Mouse (Mus musculus): ENCODE measurements at regions not wholly inside any gene's neighbourhood (a gene's known extent, or its start where the extent isn't known, plus 50 kb on each side); places are given as distances from the start of the nearest gene placed in this dataset.

DNA sequence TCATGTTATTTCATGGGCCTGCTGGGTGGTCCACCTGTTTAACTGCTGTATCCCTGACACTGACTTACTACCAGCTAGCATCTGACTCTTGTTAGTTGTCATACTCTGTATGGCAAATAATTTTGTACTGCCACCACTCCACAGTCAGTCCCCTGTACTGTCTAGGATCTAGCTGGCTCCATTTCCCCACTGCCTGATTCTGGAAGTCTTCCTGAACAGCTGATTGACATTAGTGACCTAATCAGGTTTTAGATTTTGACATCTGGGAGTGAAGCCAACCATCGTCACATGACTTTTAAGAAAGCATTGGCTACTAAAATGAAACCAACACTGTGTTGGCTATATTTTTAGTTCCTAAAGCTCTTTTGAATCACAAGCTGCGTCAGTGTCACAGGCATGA lies 711.3 kb downstream of the Bcl11a start:
- Histone ChIP-seq H3K4me3 (ENCODE audit: insufficient read depth, low read depth, low read length) (no peak overlapping the region), H3K27me3 (replicated peaks; ENCODE audit: control insufficient read depth, insufficient read depth, low read length) (no peaks in the 10 kb centered on the region), H3K36me3 (ENCODE audit: control insufficient read depth, insufficient read depth, low read length) (no peaks in the 10 kb centered on the region), H3K27ac (ENCODE audit: insufficient read depth, low read depth, low read length) (no peak overlapping the region), H3K4me1 (ENCODE audit: control insufficient read depth, insufficient read depth, low read length) (no peaks in the 10 kb centered on the region)
- 63% methylated on average over 2 of the region's 2 CpGs for WGBS
- TF ChIP-seq CTCF (conservative IDR thresholded peaks at IDR 0.05; ENCODE audit: insufficient read depth, insufficient read length, low read depth, low read length) (no peak), POLR2A (IDR thresholded peaks at IDR 0.05; ENCODE audit: low read depth, low read length) (no peak)
- DNase-seq, result no peak

DNA sequence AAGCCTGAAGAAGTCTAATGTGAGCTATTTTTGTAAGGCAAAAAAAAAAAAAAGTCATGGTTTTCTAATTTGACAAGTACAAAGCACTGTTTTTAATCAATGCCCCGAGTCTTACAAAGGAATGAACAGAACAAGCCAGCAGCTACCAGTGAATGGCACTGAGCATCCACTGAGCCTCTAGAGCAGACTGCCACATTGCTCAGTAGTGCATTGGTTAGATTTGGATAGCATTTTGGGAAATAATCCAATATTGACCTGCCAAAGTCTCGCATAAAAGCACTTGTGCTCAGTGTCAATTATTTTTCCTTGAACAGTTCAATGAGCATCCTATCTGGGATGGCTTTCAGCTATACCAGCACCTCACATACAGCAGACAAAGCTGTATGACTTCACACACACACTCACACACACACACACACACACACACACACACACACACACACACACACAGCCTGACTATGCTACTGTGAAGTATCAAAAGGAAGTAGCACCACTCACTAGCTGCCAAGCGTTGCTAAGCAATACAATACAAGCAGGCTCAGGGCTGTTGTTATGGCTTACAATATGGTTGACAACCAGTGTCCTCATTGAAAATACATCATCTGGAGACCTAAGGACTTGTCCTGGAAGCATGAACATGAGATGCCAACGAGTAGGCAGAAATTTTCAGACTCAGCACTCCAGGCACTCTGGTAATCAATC lies 717.8 kb downstream of the Bcl11a start:
- TF ChIP-seq POLR2A (IDR thresholded peaks at IDR 0.05; ENCODE audit: low read depth, low read length) (no peak), CTCF (conservative IDR thresholded peaks at IDR 0.05; ENCODE audit: insufficient read depth, insufficient read length, low read depth, low read length) (no peak)
- 78% methylated on average over 4 of the region's 4 CpGs for WGBS
- Histone ChIP-seq H3K27me3 (replicated peaks; ENCODE audit: control insufficient read depth, insufficient read depth, low read length) (no peaks in the 10 kb centered on the region), H3K4me1 (ENCODE audit: control insufficient read depth, insufficient read depth, low read length) (no peaks in the 10 kb centered on the region), H3K4me3 (ENCODE audit: insufficient read depth, low read depth, low read length) (no peak overlapping the region), H3K36me3 (ENCODE audit: control insufficient read depth, insufficient read depth, low read length) (no peaks in the 10 kb centered on the region), H3K27ac (ENCODE audit: insufficient read depth, low read depth, low read length) (no peak overlapping the region)
- no peak for DNase-seq

DNA sequence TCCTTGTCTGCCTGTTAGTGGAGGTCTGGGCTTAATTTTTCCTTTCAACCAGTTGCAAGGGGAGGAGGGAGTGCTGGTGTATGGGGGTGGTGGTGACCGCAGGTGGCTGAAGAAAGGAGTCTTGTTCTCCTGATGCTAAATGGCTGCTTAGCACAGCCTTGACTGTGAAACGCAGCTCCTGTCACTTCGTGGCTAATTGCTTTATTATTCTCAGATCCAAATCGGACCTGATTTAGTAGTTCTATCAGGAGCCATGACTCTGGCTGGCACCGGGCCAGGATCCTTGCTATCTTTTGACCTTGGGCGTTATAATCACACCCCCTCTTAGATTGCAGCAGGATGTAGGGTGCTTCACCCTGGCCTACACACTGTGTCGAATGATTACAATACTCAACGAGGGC lies 726.8 kb downstream of the Bcl11a start:
- TF ChIP-seq POLR2A (IDR thresholded peaks at IDR 0.05; ENCODE audit: low read depth, low read length), result no peak
- no peak for TF ChIP-seq CTCF (conservative IDR thresholded peaks at IDR 0.05; ENCODE audit: insufficient read depth, insufficient read length, low read depth, low read length)
- H3K4me1 ChIP-seq (ENCODE audit: control insufficient read depth, insufficient read depth, low read length), result no peaks in the 10 kb centered on the region
- no peaks in the 10 kb centered on the region for H3K36me3 ChIP-seq (ENCODE audit: control insufficient read depth, insufficient read depth, low read length)
- WGBS, result 24% methylated on average over 8 of the region's 8 CpGs
- no peak overlapping the region for H3K4me3 ChIP-seq (ENCODE audit: insufficient read depth, low read depth, low read length)
- no peak overlapping the region for H3K27ac ChIP-seq (ENCODE audit: insufficient read depth, low read depth, low read length)
- no peaks in the 10 kb centered on the region for H3K27me3 ChIP-seq (replicated peaks; ENCODE audit: control insufficient read depth, insufficient read depth, low read length)
- DNase-seq, result no peak

DNA sequence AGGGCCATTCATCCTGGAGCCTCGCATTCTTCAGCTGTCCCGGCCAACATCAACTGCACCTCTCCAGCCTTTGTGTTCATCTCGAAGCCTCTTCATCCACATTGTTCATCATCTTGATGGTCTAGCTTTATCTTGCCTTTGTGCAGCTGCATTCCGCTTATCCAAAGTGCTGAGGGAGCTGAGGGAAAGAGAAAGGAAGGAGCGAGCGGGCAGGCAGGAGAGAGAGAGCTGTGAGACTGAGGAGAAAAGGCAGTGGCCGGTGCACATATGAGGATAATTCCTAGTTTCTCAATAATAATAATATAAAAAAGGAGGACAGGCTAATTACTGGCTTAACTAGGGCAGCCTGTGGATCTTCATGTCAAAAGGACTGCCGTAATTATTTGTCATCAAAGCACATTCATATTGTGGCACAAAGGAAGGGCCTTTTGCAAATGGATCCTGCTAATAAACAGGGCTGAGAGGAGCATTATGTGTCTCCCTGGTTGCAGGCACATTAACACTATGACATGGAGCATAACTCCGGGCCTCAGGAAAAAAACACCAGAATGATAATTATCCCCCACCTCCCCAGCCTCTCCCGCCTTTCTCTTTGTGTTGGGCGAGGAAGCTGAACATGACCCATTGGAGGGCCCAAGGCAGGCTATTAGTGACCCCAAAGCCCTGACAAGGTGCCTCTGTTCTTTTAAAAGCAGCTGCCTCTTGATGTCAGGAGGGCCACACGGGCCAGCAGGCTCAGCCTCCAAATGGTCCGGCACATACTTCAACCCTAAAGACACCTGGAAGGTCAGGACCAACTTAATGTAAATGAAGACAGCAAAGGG lies 751.9 kb downstream of the Bcl11a start:
- H3K27me3 ChIP-seq (replicated peaks; ENCODE audit: control insufficient read depth, insufficient read depth, low read length), result no peaks in the 10 kb centered on the region
- no peak for DNase-seq
- 70% methylated on average over 13 of the region's 13 CpGs for WGBS
- H3K4me3 ChIP-seq (ENCODE audit: insufficient read depth, low read depth, low read length), result no peak overlapping the region
- no peaks in the 10 kb centered on the region for H3K4me1 ChIP-seq (ENCODE audit: control insufficient read depth, insufficient read depth, low read length)
- H3K27ac ChIP-seq (ENCODE audit: insufficient read depth, low read depth, low read length), result no peak overlapping the region
- no peaks in the 10 kb centered on the region for H3K36me3 ChIP-seq (ENCODE audit: control insufficient read depth, insufficient read depth, low read length)
- TF ChIP-seq CTCF (conservative IDR thresholded peaks at IDR 0.05; ENCODE audit: insufficient read depth, insufficient read length, low read depth, low read length) (no peak), POLR2A (IDR thresholded peaks at IDR 0.05; ENCODE audit: low read depth, low read length) (no peak)

DNA sequence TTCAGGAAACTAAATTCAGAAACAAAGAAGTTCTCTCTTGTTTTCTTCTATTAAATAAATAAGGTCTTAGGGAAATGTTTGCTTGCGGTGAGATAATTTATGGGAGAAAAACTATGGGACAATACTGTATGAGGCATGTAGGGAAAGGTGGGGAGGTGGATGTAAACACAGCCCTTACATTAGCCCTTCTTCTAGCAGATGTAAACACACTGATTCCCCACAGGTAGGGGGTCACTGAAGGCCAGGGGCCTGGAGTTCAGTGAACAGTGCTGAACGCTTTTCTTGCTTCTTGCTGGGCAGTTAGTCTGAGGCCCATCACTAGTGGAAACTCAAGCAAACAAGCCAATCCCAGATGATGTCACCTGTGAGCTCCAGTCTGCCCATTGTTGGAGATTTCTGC lies 752.6 kb downstream of the Bcl11a start:
- Histone ChIP-seq H3K36me3 (ENCODE audit: control insufficient read depth, insufficient read depth, low read length) (no peaks in the 10 kb centered on the region), H3K4me3 (ENCODE audit: insufficient read depth, low read depth, low read length) (no peak overlapping the region), H3K27ac (ENCODE audit: insufficient read depth, low read depth, low read length) (no peak overlapping the region), H3K4me1 (ENCODE audit: control insufficient read depth, insufficient read depth, low read length) (no peaks in the 10 kb centered on the region), H3K27me3 (replicated peaks; ENCODE audit: control insufficient read depth, insufficient read depth, low read length) (no peaks in the 10 kb centered on the region)
- 78% methylated on average over 2 of the region's 2 CpGs for WGBS
- DNase-seq, result no peak
- no peak for TF ChIP-seq CTCF (conservative IDR thresholded peaks at IDR 0.05; ENCODE audit: insufficient read depth, insufficient read length, low read depth, low read length)
- no peak for TF ChIP-seq POLR2A (IDR thresholded peaks at IDR 0.05; ENCODE audit: low read depth, low read length)

- Histone ChIP-seq H3K4me3 (ENCODE audit: insufficient read depth, low read depth, low read length) (no peak overlapping the region), H3K36me3 (ENCODE audit: control insufficient read depth, insufficient read depth, low read length) (no peaks in the 10 kb centered on the region), H3K4me1 (ENCODE audit: control insufficient read depth, insufficient read depth, low read length) (no peaks in the 10 kb centered on the region), H3K27me3 (replicated peaks; ENCODE audit: control insufficient read depth, insufficient read depth, low read length) (no peaks in the 10 kb centered on the region), H3K27ac (ENCODE audit: insufficient read depth, low read depth, low read length) (no peak overlapping the region)
- no peak for DNase-seq
- no peak for TF ChIP-seq POLR2A (IDR thresholded peaks at IDR 0.05; ENCODE audit: low read depth, low read length)
- no peak for TF ChIP-seq CTCF (conservative IDR thresholded peaks at IDR 0.05; ENCODE audit: insufficient read depth, insufficient read length, low read depth, low read length)
- WGBS, result 70% methylated on average over 2 of the region's 2 CpGs
Observed at GRCm38 (mm10) chr11:24843839-24844738, 766.2 kb downstream of the Bcl11a start.

Data from kidney, adult 2 months (tissue).